Mouse (Mus musculus) ES-Bruce4 (cell line): ENCODE data around the gene Pou6f1. TPM values are rescaled to one million over a fixed set of nuclear protein-coding genes. Genes with fewer than 3 reads are reported as not detected.

Experiments used
- H3K27ac ChIP-seq: 2 replicates; pipeline ENCODE4 v1.5.1; 2012; ENCODE audit warnings: low read length, inconsistent platforms; ENCODE audit not compliant: insufficient read depth
- H3K27me3 ChIP-seq: 2 replicates; pipeline ENCODE4 v1.6.1; 2012; ENCODE audit warnings: mild to moderate bottlenecking, low read length, inconsistent platforms; ENCODE audit not compliant: control insufficient read depth, poor library complexity, insufficient read depth, severe bottlenecking
- H3K36me3 ChIP-seq: 2 replicates; pipeline ENCODE4 v1.6.1; 2012; ENCODE audit warnings: inconsistent platforms, mild to moderate bottlenecking, low read length, moderate library complexity; ENCODE audit not compliant: control insufficient read depth, poor library complexity, insufficient read depth, severe bottlenecking
- H3K4me1 ChIP-seq: one replicate; pipeline ENCODE4 v1.8.1; 2011; ENCODE audit warnings: low read length; ENCODE audit not compliant: control insufficient read depth, insufficient read depth
- H3K4me3 ChIP-seq: 2 replicates; pipeline ENCODE4 v1.5.1; 2011; ENCODE audit warnings: low read depth, mild to moderate bottlenecking, low read length
- H3K9ac ChIP-seq: 2 replicates; pipeline ENCODE4 v1.6.1; 2012; ENCODE audit warnings: low read depth, mild to moderate bottlenecking, inconsistent platforms; ENCODE audit not compliant: poor library complexity, severe bottlenecking
- H3K9me3 ChIP-seq: replicated peaks from 2 replicates; pipeline ENCODE4 v1.6.1; 2012; ENCODE audit warnings: mild to moderate bottlenecking, low read length, inconsistent platforms; ENCODE audit not compliant: control insufficient read depth, poor library complexity, insufficient read depth, severe bottlenecking
- CTCF ChIP-seq: IDR thresholded peaks from one replicate; pipeline ENCODE4 v1.8.1; 2011; ENCODE audit warnings: low read depth, low read length
- EP300 ChIP-seq: IDR thresholded peaks from 2 replicates; pipeline ENCODE4 v1.6.1; 2011; ENCODE audit warnings: low read depth, low read length; ENCODE audit not compliant: insufficient read depth
- POLR2A ChIP-seq: IDR thresholded peaks from one replicate; pipeline ENCODE4 v1.8.1; 2011; ENCODE audit warnings: low read length; ENCODE audit not compliant: insufficient read depth
- polyA plus RNA-seq: library from polyadenylated mRNA; stranded (reverse); fragments of >200 nt; gene quantifications from 2 replicates; pipeline ENCODE4 v1.2.4, GENCODE M21; 2011; ENCODE audit warnings: low read depth; ENCODE audit not compliant: missing spikeins, insufficient read depth, insufficient read length

The Pou6f1 gene
- polyA plus RNA-seq, 1 experiment: 7.3 TPM

- H3K9ac ChIP-seq: no peak overlapping the region
- H3K27ac ChIP-seq: no peak overlapping the region
- H3K4me1 ChIP-seq: no peaks in the 10 kb centered on the region
- no peaks in the 10 kb centered on the region for H3K36me3 ChIP-seq
- H3K27me3 ChIP-seq: no peaks in the 10 kb centered on the region
- TF ChIP-seq EP300 (no peak), CTCF (no peak), POLR2A (no peak)
- H3K4me3 ChIP-seq: no peak overlapping the region
- no peaks in the 10 kb centered on the region for H3K9me3 ChIP-seq
Measured at GRCm38 (mm10) chr15:100576810-100577209, 23.0 kb downstream of the Pou6f1 start.

GRCm38 (mm10) chr15:100576392-100576791, 23.4 kb downstream of the Pou6f1 start:
- TF ChIP-seq POLR2A: no peak
- no peak for TF ChIP-seq CTCF
- TF ChIP-seq EP300: no peak
- H3K4me1 ChIP-seq: no peaks in the 10 kb centered on the region
- no peaks in the 10 kb centered on the region for H3K9me3 ChIP-seq
- no peaks in the 10 kb centered on the region for H3K36me3 ChIP-seq
- H3K27ac ChIP-seq: no peak overlapping the region
- H3K4me3 ChIP-seq: no peak overlapping the region
- H3K27me3 ChIP-seq: no peaks in the 10 kb centered on the region
- H3K9ac ChIP-seq: no peak overlapping the region

- Histone ChIP-seq H3K9ac (no peak overlapping the region), H3K4me1 (no peaks in the 10 kb centered on the region), H3K9me3 (no peaks in the 10 kb centered on the region), H3K27ac (no peak overlapping the region), H3K4me3 (no peak overlapping the region), H3K36me3 (no peaks in the 10 kb centered on the region), H3K27me3 (no peaks in the 10 kb centered on the region)
- TF ChIP-seq CTCF (no peak), EP300 (no peak), POLR2A (no peak)
Measured at GRCm38 (mm10) chr15:100575366-100575765, 24.4 kb downstream of the Pou6f1 start.

- Histone ChIP-seq H3K4me3 (no peak overlapping the region), H3K27me3 (no peaks in the 10 kb centered on the region), H3K9ac (no peak overlapping the region), H3K27ac (no peak overlapping the region), H3K36me3 (no peaks in the 10 kb centered on the region), H3K9me3 (no peaks in the 10 kb centered on the region), H3K4me1 (no peaks in the 10 kb centered on the region)
- TF ChIP-seq POLR2A (no peak), CTCF (no peak), EP300 (no peak)
Measured at GRCm38 (mm10) chr15:100574378-100574777, 25.4 kb downstream of the Pou6f1 start.

- no peaks in the 10 kb centered on the region for H3K27me3 ChIP-seq
Measured at GRCm38 (mm10) chr15:100573946-100574345, 25.8 kb downstream of the Pou6f1 start.

GRCm38 (mm10) chr15:100569239-100569638, 30.5 kb downstream of the Pou6f1 start:
- Histone ChIP-seq H3K36me3 (no peaks in the 10 kb centered on the region), H3K9me3 (no peaks in the 10 kb centered on the region), H3K4me1 (no peaks in the 10 kb centered on the region), H3K27me3 (no peaks in the 10 kb centered on the region; the same call in 1 of the 2 replicates), H3K27ac (no peak overlapping the region), H3K4me3 (no peak overlapping the region), H3K9ac (no peak overlapping the region)
- no peak for TF ChIP-seq POLR2A
- TF ChIP-seq EP300: no peak
- no peak for TF ChIP-seq CTCF

More at GRCm38 (mm10) chr15:100573946-100574345, 25.8 kb downstream of the Pou6f1 start:
- no peaks in the 10 kb centered on the region for H3K36me3 ChIP-seq
- no peak overlapping the region for H3K27ac ChIP-seq
- TF ChIP-seq CTCF: no peak
- TF ChIP-seq POLR2A: no peak
- TF ChIP-seq EP300: no peak
- no peak overlapping the region for H3K9ac ChIP-seq
- H3K4me1 ChIP-seq: no peaks in the 10 kb centered on the region
- no peaks in the 10 kb centered on the region for H3K9me3 ChIP-seq
- H3K4me3 ChIP-seq: no peak overlapping the region
